Mouse (Mus musculus): ENCODE measurements around the gene Gm5737. TPM values are rescaled to one million over a fixed set of nuclear protein-coding genes. Genes with fewer than 3 reads are reported as not detected.

Gm5737 gene
- polyA plus RNA-seq, 1 experiment from 2014 or later = not detected

DNA sequence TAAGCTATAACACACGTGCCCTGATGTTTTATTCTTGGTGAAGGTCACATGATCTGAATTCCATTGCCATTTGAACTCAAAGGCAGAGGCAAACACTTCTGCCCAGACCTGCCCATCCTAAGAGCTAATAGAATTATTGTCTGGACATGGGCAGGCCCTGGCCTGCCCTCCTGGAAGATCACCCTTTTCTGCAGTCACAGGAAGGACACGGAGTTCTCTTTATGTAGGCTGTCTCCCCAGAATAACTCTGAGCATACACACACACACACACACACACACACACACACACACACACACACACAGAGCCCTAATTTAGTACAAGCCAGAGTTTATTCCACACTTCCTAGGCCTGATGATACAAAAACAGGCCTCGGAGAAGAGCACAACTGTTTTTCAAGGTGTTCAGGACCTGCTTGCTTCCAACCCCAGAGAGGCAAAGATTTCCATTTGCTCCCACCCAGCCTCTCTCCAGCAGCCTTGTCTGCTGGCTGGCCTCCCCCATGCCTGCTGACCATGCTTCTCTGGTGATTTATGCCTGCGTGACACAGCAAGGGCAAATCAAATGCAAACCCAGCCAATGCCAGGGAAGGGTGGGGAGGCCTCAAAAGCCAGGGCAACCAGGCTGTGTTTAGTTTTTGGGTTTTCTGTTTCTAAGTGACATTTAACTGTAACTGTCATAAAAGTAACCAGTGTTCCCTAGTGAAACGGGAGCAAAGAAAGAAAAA is 26.4 kb downstream of the Gm5737 start:
- no peaks in the 10 kb centered on the region for H3K27me3 ChIP-seq (ENCODE audit: insufficient read depth, low read length)
- H3K27ac ChIP-seq (ENCODE audit: low read length) = no peak overlapping the region
- 37% methylated on average over 5 of the region's 5 CpGs for WGBS
- H3K4me1 ChIP-seq (ENCODE audit: insufficient read depth, low read length) = peaks cover 5% of the 10 kb centered on the region; the same call in 1 of the 2 replicates
- no peak overlapping the region for H3K9ac ChIP-seq (replicated peaks; ENCODE audit: low read length)
- no peak overlapping the region for H3K4me2 ChIP-seq (replicated peaks; ENCODE audit: low read depth, low read length)
- H3K4me3 ChIP-seq (ENCODE audit: low read length) = no peak overlapping the region
- no peaks in the 10 kb centered on the region for H3K9me3 ChIP-seq (ENCODE audit: low read length)
- H3K36me3 ChIP-seq (ENCODE audit: insufficient read depth, low read length) = no peaks in the 10 kb centered on the region
- no peak for ATAC-seq (ENCODE audit: low FRiP score, low TSS enrichment)

DNA sequence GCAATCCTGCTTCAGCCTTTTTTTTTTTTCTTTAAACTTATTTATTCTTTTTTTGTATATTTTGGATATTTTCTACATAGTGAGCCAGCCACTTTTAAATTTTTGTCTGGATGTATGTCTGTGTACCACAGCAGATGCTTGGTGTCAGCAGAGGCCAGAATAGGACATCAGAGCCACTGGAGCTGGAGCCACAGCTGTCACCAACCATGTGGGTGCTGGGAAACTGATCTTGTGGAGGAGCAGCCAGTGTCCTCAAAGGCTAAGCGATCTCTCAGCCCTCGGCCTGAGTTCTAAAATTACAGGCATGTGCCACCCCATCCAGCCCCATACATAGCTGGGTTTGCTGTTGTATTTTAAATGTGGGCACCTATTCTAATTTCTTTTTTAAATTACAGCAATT is 27.6 kb downstream of the Gm5737 start:
- WGBS = 57% methylated on average over 2 of the region's 2 CpGs
- Histone ChIP-seq H3K27ac (ENCODE audit: low read length) (no peak overlapping the region), H3K4me3 (ENCODE audit: low read length) (no peak overlapping the region)

DNA sequence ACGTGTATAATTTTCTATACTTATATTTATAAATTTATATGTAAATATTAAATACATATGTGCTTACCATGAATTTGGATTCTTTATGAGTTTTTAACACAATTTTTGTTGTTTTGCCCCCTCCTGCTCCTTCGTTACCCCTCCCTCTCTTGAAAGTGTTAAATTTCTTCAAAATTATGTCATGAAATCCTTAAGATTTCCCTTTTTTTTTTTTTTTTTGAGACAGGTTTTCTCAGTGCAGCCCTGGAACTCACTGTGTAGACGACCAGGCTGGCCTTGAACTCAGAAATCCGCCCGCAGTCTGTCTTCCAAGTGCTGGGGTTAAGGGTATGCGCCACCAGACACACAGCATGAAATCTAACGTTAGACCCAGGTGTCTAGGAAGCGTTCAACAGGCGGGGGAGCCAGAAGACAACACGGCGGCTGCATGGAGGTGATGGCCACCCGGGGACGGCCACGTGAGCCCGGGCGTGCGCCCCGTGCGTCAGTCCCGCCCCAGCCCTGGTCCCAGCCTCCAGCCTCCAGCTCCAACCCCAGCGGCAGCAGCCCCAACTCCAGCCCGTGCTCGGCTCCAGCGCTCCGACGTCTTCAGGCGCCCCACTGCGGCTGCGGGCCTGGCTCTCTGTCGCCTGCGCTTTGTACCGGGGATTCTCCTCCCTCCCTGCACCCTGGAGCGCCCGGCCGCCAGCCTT is 30.3 kb downstream of the Gm5737 start, which contains the start of gene Eef2k:
Eef2k (plus strand) TSS at position 487 of the 692 bp plus-strand sequence.
- H3K27ac ChIP-seq (ENCODE audit: low read length) = peak within 1 kb of the TSS; percentile 92
- H3K9ac ChIP-seq (replicated peaks; ENCODE audit: low read length) = peak within 1 kb of the TSS; percentile 96
- peak; percentile 95 for ATAC-seq (ENCODE audit: low FRiP score, low TSS enrichment)
- H3K4me2 ChIP-seq (replicated peaks; ENCODE audit: low read depth, low read length) = peak within 1 kb of the TSS; percentile 88
- no peaks in the 10 kb centered on the region for H3K9me3 ChIP-seq (ENCODE audit: low read length)
- WGBS = 3% methylated on average over 35 of the region's 35 CpGs
- H3K27me3 ChIP-seq (ENCODE audit: insufficient read depth, low read length) = no peaks in the 10 kb centered on the region
- peaks cover 12% of the 10 kb centered on the region; the same call in 1 of the 2 replicates for H3K4me1 ChIP-seq (ENCODE audit: insufficient read depth, low read length)
- H3K4me3 ChIP-seq (ENCODE audit: low read length) = peak within 1 kb of the TSS; percentile 77
- H3K36me3 ChIP-seq (ENCODE audit: insufficient read depth, low read length) = no peaks in the 10 kb centered on the region

More for the DNA sequence above, 27.6 kb downstream of the Gm5737 start:
- H3K4me1 ChIP-seq (ENCODE audit: insufficient read depth, low read length) = peaks cover 15% of the 10 kb centered on the region; the same call in 1 of the 2 replicates
- H3K4me2 ChIP-seq (replicated peaks; ENCODE audit: low read depth, low read length) = no peak overlapping the region
- H3K36me3 ChIP-seq (ENCODE audit: insufficient read depth, low read length) = no peaks in the 10 kb centered on the region
- no peaks in the 10 kb centered on the region for H3K27me3 ChIP-seq (ENCODE audit: insufficient read depth, low read length)
- no peaks in the 10 kb centered on the region for H3K9me3 ChIP-seq (ENCODE audit: low read length)
- no peak for ATAC-seq (ENCODE audit: low FRiP score, low TSS enrichment)
- no peak overlapping the region for H3K9ac ChIP-seq (replicated peaks; ENCODE audit: low read length)

DNA sequence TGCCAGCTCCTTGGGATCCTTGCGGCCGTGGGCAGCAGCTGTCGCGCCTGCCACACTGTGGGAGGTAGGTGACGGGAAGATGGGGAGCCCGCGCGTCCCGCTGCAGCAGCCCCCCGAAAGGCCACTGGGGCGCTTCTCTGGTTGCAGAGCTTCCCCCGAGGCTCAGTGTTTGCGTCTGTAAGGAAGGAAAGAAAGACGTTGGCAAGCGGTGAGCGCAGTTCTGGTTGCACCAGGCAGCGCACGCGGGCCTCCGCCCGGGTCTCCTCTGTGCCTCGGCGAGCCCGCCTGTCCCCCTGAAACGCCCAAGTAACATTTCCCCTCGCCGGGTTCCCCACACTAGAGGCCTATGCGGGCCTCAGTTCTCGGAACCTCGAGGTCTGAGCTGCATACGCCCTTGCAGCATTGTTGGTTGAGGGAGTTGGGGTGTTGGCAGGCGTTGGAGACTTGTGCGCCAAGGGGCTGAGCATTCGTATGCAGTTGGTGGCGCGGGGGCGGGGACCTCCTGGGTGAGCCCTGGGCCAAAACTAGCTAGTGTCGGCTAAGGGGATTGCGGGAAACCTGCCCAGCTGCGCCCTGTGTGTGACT is 31.0 kb downstream of the Gm5737 start:
- Histone ChIP-seq H3K9me3 (ENCODE audit: low read length) (no peaks in the 10 kb centered on the region), H3K27ac (ENCODE audit: low read length) (peak overlapping the region; percentile 92), H3K9ac (replicated peaks; ENCODE audit: low read length) (peak overlapping the region; percentile 96), H3K4me2 (replicated peaks; ENCODE audit: low read depth, low read length) (peak overlapping the region; percentile 88), H3K36me3 (ENCODE audit: insufficient read depth, low read length) (no peaks in the 10 kb centered on the region), H3K4me1 (ENCODE audit: insufficient read depth, low read length) (peaks cover 12% of the 10 kb centered on the region; the same call in 1 of the 2 replicates), H3K4me3 (ENCODE audit: low read length) (peak overlapping the region; percentile 77), H3K27me3 (ENCODE audit: insufficient read depth, low read length) (no peaks in the 10 kb centered on the region)
- ATAC-seq (ENCODE audit: low FRiP score, low TSS enrichment) = peak; percentile 76
- under 1% methylated on average over 40 of the region's 40 CpGs for WGBS

DNA sequence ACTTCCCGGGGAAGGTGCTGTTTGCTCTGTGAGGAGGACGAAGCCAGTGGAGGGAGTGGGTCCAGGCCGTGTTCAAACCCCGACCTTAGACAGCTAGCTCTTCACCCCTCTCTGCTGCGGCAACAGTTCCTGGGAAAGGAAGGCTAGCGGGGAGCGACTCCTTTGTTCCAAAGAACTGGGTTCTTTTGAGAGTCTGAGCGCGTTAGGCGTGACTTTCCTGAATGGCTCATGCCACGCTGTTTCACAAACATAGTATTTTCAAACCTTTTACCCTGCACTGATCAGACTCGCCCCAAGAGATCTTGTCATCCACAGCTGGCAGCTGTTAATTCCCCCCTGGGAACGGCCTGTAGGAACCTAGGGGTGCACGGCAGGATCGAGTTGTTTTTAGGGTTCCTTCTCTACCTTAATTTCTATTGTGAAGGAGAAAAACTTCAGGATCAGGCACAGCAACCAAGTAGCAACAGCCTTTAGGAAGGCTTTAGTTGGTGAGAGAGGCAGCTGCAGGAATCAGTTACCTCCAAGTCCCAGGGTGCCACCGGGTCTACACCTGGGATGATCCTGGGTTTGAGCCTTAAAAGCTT is 31.8 kb downstream of the Gm5737 start:
- H3K4me3 ChIP-seq (ENCODE audit: low read length) = peak overlapping the region; percentile 77
- H3K9ac ChIP-seq (replicated peaks; ENCODE audit: low read length) = peak overlapping the region; percentile 96
- H3K36me3 ChIP-seq (ENCODE audit: insufficient read depth, low read length) = no peaks in the 10 kb centered on the region
- peak overlapping the region; percentile 92 for H3K27ac ChIP-seq (ENCODE audit: low read length)
- ATAC-seq (ENCODE audit: low FRiP score, low TSS enrichment) = peak; percentile 3; the same call in 1 of the 2 replicates
- no peaks in the 10 kb centered on the region for H3K9me3 ChIP-seq (ENCODE audit: low read length)
- no peaks in the 10 kb centered on the region for H3K27me3 ChIP-seq (ENCODE audit: insufficient read depth, low read length)
- H3K4me1 ChIP-seq (ENCODE audit: insufficient read depth, low read length) = peaks cover 12% of the 10 kb centered on the region; the same call in 1 of the 2 replicates
- H3K4me2 ChIP-seq (replicated peaks; ENCODE audit: low read depth, low read length) = peak overlapping the region; percentile 88
- 3% methylated on average over 16 of the region's 16 CpGs for WGBS

DNA sequence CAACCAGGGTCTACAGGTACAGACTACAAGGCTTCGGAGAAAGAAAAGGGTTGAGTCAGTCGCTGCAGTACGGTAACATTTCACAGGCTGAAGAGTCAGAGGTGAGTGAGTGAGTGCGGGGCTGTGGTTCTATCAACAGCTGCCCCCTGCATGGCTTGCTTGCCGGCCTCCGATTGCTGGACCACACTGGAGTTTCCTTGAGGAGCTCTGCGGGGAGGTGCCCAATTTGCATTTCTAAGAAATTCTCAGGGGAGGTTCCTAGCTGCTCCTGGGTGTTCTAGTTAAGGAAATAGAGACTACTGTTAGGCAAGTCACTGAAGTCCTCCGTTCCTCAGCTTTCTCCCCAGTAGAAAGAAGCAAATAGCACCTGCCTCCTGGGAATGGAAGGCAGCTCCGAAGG is 32.5 kb downstream of the Gm5737 start:
- H3K4me2 ChIP-seq (replicated peaks; ENCODE audit: low read depth, low read length) = peak overlapping the region; percentile 88
- no peaks in the 10 kb centered on the region for H3K9me3 ChIP-seq (ENCODE audit: low read length)
- no peak overlapping the region for H3K27ac ChIP-seq (ENCODE audit: low read length)
- peak overlapping the region; percentile 77 for H3K4me3 ChIP-seq (ENCODE audit: low read length)
- H3K36me3 ChIP-seq (ENCODE audit: insufficient read depth, low read length) = no peaks in the 10 kb centered on the region
- 30% methylated on average over 9 of the region's 9 CpGs for WGBS
- ATAC-seq (ENCODE audit: low FRiP score, low TSS enrichment) = no peak
- H3K9ac ChIP-seq (replicated peaks; ENCODE audit: low read length) = peak overlapping the region; percentile 96; the same call in 1 of the 2 replicates
- peaks cover 12% of the 10 kb centered on the region; the same call in 1 of the 2 replicates for H3K4me1 ChIP-seq (ENCODE audit: insufficient read depth, low read length)
- no peaks in the 10 kb centered on the region for H3K27me3 ChIP-seq (ENCODE audit: insufficient read depth, low read length)

DNA sequence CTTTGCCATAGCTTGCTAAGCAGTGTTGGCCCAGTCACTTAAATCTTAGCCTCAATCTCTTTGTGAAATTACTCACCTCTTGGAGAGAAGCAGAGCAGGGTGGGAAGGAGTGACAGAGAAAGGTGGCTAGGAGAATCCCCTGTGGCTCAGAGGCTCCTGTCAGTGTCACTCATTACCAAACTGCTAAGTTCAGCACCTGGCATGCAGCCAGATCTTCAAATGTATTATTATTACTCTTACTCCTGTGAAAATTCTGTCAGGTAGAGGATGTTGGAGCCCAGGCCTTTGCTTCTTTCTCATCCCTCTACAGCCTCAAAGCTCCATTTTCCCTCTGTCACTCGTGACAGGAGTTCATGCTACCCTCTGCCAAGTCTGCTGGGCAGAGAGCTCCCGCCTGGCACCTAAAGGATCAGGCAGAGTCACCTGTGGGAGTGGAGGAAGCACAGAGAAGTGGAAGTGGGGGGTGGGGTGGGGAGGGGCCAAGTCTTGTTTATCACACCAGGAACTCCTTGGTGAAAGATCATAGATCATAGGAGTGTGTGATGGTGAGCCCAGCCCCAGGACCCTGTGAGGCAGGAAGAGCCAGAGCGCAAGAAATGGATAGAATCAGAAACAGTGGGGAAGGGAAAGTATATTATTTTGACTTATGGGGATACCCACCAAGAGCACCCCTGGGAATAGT is 36.8 kb downstream of the Gm5737 start:
- no peaks in the 10 kb centered on the region for H3K27me3 ChIP-seq (ENCODE audit: insufficient read depth, low read length)
- H3K36me3 ChIP-seq (ENCODE audit: insufficient read depth, low read length) = no peaks in the 10 kb centered on the region
- H3K9ac ChIP-seq (replicated peaks; ENCODE audit: low read length) = no peak overlapping the region
- H3K27ac ChIP-seq (ENCODE audit: low read length) = no peak overlapping the region
- H3K4me1 ChIP-seq (ENCODE audit: insufficient read depth, low read length) = peaks cover 12% of the 10 kb centered on the region; the same call in 1 of the 2 replicates
- no peak overlapping the region for H3K4me3 ChIP-seq (ENCODE audit: low read length)
- no peaks in the 10 kb centered on the region for H3K9me3 ChIP-seq (ENCODE audit: low read length)
- H3K4me2 ChIP-seq (replicated peaks; ENCODE audit: low read depth, low read length) = no peak overlapping the region
- WGBS = 85% methylated on average over 3 of the region's 3 CpGs
- ATAC-seq (ENCODE audit: low FRiP score, low TSS enrichment) = no peak

DNA sequence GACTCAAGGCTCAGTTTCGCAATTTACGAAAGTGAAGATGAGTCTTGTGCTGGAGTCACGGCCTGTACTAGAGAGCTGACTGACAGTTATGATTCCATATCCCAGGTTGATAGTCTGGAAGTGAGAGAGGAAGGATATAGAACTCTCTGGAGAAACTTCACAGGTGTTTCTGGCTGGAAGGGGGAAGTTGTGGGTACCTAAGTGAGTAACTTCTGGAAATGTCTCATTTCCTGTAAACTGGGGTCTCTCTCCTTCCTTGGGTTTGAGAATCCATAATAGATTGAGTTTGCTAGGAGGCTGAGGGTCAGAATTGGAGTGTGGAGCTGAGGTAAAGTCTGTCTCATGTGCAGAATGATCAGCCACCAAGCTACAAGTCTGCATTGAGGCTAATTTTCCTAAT is 38.0 kb downstream of the Gm5737 start:
- no peak overlapping the region for H3K27ac ChIP-seq (ENCODE audit: low read length)
- H3K36me3 ChIP-seq (ENCODE audit: insufficient read depth, low read length) = no peaks in the 10 kb centered on the region
- no peaks in the 10 kb centered on the region for H3K9me3 ChIP-seq (ENCODE audit: low read length)
- 85% methylated on average over 3 of the region's 3 CpGs for WGBS
- no peak overlapping the region for H3K9ac ChIP-seq (replicated peaks; ENCODE audit: low read length)
- H3K4me1 ChIP-seq (ENCODE audit: insufficient read depth, low read length) = 0 out of 2 replicates have a peak, but pooled peaks cover 2% of the 10 kb centered on the region
- no peak overlapping the region for H3K4me3 ChIP-seq (ENCODE audit: low read length)
- no peaks in the 10 kb centered on the region for H3K27me3 ChIP-seq (ENCODE audit: insufficient read depth, low read length)
- H3K4me2 ChIP-seq (replicated peaks; ENCODE audit: low read depth, low read length) = no peak overlapping the region
- no peak for ATAC-seq (ENCODE audit: low FRiP score, low TSS enrichment)

DNA sequence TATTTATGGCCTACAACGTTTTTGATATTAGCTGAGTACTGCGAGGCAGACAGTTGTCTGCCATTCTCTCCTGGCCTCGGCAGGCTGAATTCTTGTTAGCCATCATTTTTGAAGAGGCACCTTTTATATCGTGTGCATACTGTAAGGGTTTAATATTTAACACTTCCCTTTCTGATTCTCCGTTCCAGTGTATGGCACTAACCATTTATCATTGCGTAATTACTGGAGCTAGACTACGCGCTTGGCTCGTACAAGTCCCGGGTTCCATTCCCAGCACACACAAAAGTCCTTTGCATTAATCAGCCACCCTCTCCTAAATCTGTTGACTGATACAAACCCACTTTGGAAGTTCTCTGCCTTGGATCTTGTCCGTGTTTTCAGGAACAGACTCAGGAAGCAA is 47.7 kb downstream of the Gm5737 start:
- WGBS = 77% methylated on average over 11 of the region's 11 CpGs
- Histone ChIP-seq H3K4me3 (ENCODE audit: low read length) (no peak overlapping the region), H3K4me1 (ENCODE audit: insufficient read depth, low read length) (peaks cover 40% of the 10 kb centered on the region), H3K9ac (replicated peaks; ENCODE audit: low read length) (no peak overlapping the region), H3K36me3 (ENCODE audit: insufficient read depth, low read length) (peaks cover 12% of the 10 kb centered on the region; the same call in 1 of the 2 replicates), H3K27ac (ENCODE audit: low read length) (no peak overlapping the region), H3K4me2 (replicated peaks; ENCODE audit: low read depth, low read length) (no peak overlapping the region), H3K9me3 (ENCODE audit: low read length) (no peaks in the 10 kb centered on the region), H3K27me3 (ENCODE audit: insufficient read depth, low read length) (no peaks in the 10 kb centered on the region)
- no peak for ATAC-seq (ENCODE audit: low FRiP score, low TSS enrichment)
